Mouse (Mus musculus): ENCODE results near the gene Bahcc1. TPM values are rescaled to one million over a fixed set of nuclear protein-coding genes. Genes with fewer than 3 reads are reported as not detected.

Gene Bahcc1
- total RNA-seq, 2 experiments from 2014 or later, result 7.8 to 8.3 TPM

GRCm38 (mm10) chr11:120269007-120269406 lies 36.3 kb downstream of the Bahcc1 start:
- no peak for DNase-seq (ENCODE audit: low spot score)
- intact Hi-C loops (cut with DNase I), result no loop called here

DNA sequence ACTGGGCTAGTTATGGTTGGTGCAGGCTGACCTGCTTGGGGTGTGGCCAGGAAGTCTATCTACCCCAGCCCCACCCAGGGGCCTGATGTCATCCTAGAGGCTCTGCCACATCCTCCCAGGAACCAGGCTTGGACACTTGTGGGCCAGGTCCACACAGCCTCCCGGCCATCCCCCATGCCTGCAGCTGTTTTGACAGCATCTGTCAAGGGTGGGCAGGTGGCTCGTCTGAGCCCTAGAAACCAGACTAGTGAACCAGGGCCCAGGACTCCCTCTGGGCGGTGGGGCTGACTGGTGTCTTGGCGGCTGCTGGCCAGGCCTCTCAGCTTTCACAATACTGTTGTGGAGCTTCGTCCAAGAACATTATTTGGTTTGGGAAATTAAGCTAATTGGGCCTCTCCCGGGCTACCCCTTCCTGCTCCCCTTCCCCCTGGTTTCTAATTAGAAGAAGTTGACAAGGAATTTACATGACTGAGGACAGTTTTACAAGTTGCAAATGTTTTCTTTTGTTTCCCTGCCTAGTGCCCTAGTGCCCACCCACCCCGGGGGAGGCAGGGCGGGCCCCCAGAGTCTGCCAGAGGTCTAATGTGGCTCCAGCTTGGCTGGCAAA lies 36.9 kb downstream of the Bahcc1 start:
- DNase-seq (ENCODE audit: low spot score), result peak; percentile 52
- intact Hi-C loops (cut with DNase I), result no loop called here

DNA sequence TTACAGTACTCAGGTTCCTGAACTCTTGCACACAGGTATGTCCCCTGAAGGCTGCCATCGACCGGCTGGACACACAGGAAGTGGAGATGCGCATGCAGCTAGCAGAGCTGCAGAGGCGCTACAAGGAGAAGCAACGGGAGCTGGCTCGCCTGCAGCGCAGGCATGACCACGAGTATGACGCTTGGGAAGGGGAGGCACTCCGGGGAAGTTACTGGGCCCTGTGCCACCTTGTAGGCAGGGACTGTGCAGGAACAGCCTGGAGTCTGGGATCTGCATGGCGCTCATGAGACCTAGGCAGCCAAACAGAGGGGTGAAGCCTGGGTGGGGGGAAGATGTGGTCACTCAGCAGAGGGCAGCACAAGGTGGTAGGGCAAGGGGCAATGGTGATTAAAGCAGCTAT lies 46.6 kb downstream of the Bahcc1 start:
- intact Hi-C loops (cut with DNase I), result no loop called here
- DNase-seq (ENCODE audit: low spot score), result no peak

DNA sequence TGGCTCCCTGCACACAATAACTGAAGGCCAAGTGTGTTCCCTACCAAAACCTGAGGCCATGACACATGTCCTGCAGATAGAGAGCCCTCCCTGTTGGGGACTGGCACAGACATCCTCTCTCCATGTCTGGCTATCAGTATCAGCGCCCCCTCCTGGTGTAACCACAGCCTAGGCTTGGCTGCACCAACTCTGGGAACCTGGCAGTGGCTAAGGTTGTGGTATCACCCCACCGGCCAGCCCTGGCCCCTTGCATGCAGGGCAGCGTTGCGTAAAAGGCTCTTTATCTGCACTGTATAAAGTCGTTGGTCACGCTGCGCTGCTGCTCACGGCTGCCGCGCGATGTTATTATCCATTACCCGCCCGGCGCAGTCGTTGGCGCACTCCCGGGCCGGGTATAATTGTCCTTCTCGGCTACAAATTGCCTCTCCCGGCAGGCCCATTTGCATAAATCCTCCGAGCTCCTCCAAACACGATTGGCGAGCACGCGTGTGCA lies 47.6 kb downstream of the Bahcc1 start:
- no peak for DNase-seq (ENCODE audit: low spot score)
- intact Hi-C loops (cut with DNase I), result no loop called here

GRCm38 (mm10) chr11:120280774-120281173 lies 48.0 kb downstream of the Bahcc1 start:
- DNase-seq (ENCODE audit: low spot score), result no peak
- intact Hi-C loops (cut with DNase I), result no loop called here

- no peak for DNase-seq (ENCODE audit: low spot score)
These were observed 48.5 kb downstream of the Bahcc1 start for GRCm38 (mm10) chr11:120281197-120281596.

DNA sequence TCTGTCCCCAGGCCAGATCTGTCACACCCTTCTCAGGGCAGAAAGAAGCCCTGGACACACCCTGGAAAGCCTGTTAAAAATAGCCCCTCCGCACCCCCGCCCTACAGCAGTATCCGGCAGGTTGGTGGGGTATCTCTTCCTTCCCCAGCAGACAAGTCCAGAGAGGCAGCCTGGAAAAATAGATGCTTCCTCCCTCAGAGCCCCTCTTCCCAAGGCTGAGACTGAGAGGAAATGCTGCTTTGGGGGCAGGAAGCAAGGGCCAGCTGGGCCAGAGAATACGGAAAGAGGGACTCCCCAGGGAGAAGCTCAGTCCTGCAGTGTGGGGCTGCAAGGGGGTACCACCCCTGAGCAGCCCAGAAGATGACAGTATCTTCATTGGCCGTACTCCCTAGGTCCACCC lies 50.8 kb downstream of the Bahcc1 start:
- intact Hi-C loops (cut with DNase I), result no loop called here

More at GRCm38 (mm10) chr11:120281197-120281596, 48.5 kb downstream of the Bahcc1 start:
- intact Hi-C loops (cut with DNase I), result no loop called here

GRCm38 (mm10) chr11:120289644-120290043 lies 56.9 kb downstream of the Bahcc1 start:
- intact Hi-C loops (cut with DNase I), result no loop called here
- DNase-seq (ENCODE audit: low spot score), result no peak

More for the DNA sequence above, 50.8 kb downstream of the Bahcc1 start:
- peak; percentile 65 for DNase-seq (ENCODE audit: low spot score)

DNA sequence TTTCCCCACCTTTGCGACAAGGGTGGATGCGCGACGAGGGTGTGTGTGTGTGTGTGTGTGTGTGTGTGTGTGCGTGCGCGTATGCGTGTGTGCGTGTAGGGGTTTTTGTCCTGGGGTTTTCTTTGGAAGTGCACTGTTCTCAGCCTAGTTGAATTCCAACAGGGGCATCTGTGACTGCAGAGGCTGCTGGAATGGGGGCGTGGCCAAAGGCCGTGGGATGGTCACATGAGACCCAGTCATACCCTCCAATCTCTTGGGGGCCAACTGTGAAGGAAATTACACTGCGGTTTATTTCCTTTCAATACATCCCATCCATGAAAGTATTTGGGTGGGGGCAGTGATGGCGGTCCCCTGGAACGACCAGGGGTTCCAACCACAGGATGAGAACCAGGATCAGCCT lies 57.5 kb downstream of the Bahcc1 start:
- DNase-seq (ENCODE audit: low spot score), result no peak
- intact Hi-C loops (cut with DNase I), result no loop called here

DNA sequence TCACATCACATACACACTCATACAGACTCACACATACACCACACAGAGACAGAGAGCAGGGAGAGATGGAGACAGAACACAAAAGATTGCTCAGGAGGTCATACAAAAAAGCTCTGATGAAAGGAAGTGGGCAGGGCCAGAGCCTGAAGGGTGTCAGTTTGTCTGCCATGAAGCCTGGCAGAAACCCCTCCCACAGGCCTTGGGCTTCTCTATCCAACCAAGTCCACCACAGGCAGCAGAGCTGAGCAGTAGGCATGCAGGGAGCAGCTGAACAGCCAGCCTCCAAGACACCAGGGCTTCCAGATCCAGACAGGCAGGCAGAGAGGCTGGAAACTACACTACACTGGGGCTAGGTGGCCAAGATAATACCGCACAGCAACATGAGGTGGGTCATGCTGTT lies 61.0 kb downstream of the Bahcc1 start:
- intact Hi-C loops (cut with DNase I), result no loop called here
- no peak for DNase-seq (ENCODE audit: low spot score)

- no peak for DNase-seq (ENCODE audit: low spot score)
- intact Hi-C loops (cut with DNase I), result no loop called here
These were observed 63.8 kb downstream of the Bahcc1 start for GRCm38 (mm10) chr11:120296305-120297144.

- intact Hi-C loops (cut with DNase I), result no loop called here
- DNase-seq (ENCODE audit: low spot score), result no peak
These were observed 65.0 kb downstream of the Bahcc1 start for GRCm38 (mm10) chr11:120297767-120298166.

GRCm38 (mm10) chr11:120298441-120299141 lies 65.8 kb downstream of the Bahcc1 start:
- intact Hi-C loops (cut with DNase I), result no loop called here

DNA sequence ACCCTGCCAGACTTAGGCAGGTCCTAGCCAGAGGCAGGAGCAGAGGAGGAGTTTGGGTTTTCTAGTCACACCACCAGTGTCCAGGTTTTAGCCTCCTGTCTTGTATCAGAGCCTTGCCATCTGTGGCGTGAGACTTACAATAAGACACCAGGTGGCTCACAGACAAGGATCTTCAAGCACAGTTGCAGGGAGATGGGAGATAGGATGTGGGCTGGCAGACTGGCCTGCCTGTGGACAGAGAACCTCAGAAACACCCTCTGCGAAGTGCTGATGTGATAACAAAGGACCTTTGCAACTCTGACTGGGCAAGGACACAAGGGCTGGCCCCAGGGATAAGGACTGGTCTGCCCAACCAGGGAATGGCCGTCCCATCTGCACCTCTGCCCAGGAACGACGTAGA lies 66.7 kb downstream of the Bahcc1 start:
- no peak for DNase-seq (ENCODE audit: low spot score)
- intact Hi-C loops (cut with DNase I), result no loop called here

More at GRCm38 (mm10) chr11:120298441-120299141, 65.8 kb downstream of the Bahcc1 start:
- DNase-seq (ENCODE audit: low spot score), result no peak

- intact Hi-C loops (cut with DNase I), result loop anchor here (2.0 kb wide), 1 partner anchor 18 kb away; no protein-coding TSS in a partner anchor
- DNase-seq (ENCODE audit: low spot score), result no peak
These were observed 70.4 kb downstream of the Bahcc1 start for GRCm38 (mm10) chr11:120303119-120303518.

DNA sequence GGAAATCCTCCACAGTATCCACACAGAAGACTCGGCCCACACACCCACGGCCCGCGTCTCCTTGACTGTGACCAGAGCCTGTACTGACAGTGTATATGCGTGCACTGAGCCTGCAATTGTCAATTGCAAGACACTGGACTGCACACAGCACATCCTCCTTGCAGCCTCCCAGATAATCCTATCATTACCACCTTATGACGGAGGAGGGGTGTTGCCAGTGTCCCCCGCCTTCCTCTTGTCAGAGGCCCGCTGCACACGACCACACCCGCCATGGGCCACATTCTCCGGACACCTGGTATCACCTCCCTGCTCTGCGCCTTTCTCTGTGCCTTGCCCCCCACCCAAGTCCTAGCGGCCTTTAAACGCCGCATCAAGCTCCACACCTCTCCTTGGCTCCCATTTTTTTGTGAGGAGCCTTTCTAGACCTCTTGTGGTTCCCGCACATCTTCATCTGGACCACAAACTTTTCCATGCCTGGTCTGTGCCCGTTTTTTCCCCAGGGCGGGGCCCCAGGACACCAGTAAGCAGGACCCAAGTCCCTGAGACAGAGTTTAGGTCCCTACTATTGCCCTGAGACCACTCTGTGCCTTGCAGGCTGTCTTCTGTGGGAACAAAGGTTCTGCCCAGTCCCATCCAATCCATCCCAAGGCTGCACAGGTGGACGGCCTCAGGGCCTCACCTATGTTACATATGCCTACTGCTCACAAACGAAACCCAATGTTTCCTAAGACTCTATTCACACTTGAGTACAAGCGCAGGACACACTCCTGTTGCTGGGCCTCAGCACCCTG lies 71.0 kb downstream of the Bahcc1 start:
- intact Hi-C loops (cut with DNase I), result loop anchor here (2.0 kb wide), 1 partner anchor 19 kb away; no protein-coding TSS in a partner anchor
- no peak for DNase-seq (ENCODE audit: low spot score)

GRCm38 (mm10) chr11:120304350-120304694 lies 71.6 kb downstream of the Bahcc1 start:
- intact Hi-C loops (cut with DNase I), result no loop called here
- DNase-seq (ENCODE audit: low spot score), result no peak

GRCm38 (mm10) chr11:120304886-120305534 lies 72.3 kb downstream of the Bahcc1 start:
- intact Hi-C loops (cut with DNase I), result no loop called here
- peak; percentile 85 for DNase-seq (ENCODE audit: low spot score)
